Mouse (Mus musculus): ENCODE data around the gene Hmx3. TPM values are rescaled to one million over a fixed set of nuclear protein-coding genes. Genes with fewer than 3 reads are reported as not detected.

The Hmx3 gene
- total RNA-seq (2021) = not detected
- long read RNA-seq, experiment 1 = 0 reads
- long read RNA-seq, experiment 2 = 0 reads

DNA sequence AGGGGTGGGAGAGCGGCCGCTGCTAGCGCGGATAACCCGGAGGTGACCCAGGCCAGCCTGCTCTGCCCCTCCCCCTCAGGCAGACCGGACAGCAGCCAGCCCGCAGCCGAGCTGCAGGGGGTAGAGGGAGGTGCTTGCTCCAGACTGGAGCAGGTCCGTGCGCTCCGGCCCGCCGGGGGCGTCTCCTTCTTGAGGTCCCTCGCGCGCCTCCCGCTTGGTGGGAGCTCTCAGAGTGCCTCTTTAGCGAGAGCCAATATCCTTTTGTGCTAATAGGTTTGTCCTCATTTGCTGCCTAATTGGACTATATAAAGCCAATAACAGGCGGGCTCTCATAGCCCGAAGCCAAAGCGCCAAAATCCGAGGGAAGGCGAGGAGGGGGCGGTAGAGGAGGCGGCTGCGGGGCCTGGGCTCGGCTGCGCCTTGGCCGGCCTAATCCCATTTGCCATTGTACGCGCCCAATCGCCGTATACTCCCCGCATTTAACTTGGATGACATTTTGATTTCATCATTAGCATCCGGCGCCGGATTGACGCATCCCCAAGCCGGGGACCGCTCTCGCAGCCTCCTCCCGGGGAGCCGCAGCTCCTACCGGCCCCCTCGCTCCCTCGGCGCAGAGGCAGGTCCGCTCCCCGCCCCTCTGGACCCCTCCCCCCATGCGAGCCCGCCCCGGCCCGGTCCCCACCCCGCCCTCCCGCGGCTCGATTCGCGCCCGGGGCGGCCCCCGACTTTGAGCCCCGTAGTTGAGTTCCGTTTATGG is at the start of gene Hmx3:
Hmx3 (plus strand) TSS at position 753 of the 757 bp plus-strand sequence.
- H3K4me3 ChIP-seq = peak within 1 kb of the TSS; percentile 62
- H3K27ac ChIP-seq = no peak within 1 kb of the TSS
- TF ChIP-seq CTCF (IDR thresholded peaks at IDR 0.05) = no peak
- DNase-seq = no peak
- intact Hi-C loops (cut with DNase I) = loop anchor here (10.0 kb wide), 1 partner anchor 1013 kb away; no protein-coding TSS in a partner anchor

DNA sequence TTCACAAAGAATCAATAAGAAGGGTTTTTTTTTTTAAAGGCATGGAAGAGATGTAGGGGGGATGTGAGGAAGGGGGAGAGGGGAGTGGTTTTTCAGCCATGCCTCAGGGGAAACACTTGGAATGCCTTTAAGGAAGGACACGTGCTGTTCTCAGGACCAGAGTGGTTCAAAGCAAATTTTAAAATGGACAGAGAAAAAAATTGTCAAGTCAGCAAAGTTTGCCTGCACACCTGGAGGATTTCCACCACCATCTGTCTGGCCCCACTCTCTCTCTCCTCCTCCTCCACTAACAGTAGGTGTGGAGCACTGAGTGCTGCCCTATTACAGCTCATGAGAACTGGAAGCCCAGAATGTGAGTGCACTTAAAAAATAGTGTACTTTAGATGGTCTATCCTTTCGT is 38.9 kb upstream of the Hmx3 start:
- TF ChIP-seq CTCF (IDR thresholded peaks at IDR 0.05) = no peak
- no peak for DNase-seq
- intact Hi-C loops (cut with DNase I) = no loop called here
- no peak overlapping the region for H3K27ac ChIP-seq
- no peak overlapping the region for H3K4me3 ChIP-seq

DNA sequence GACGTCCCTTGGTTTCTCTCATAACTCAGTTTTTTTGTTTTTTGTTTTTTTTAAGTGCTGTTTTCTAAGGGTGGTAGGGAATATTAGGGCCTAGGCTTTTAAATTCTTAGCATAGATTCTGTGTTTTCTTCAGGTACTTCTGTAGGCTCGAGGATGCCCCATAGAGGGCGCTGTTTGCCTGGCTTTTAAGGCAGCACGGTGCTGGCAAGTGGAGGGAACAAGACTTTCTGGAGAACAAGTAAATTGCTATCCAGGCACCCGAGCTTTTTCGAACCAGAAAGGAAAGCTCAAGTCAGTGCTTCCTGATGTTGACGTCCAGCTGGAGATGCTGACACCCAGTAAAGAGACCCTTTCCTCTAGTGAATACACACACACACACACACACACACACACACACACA is 2.7 kb upstream of the Hmx3 start:
- H3K27ac ChIP-seq = no peak overlapping the region
- H3K4me3 ChIP-seq = no peak overlapping the region
- peak; percentile 86 for DNase-seq
- intact Hi-C loops (cut with DNase I) = loop anchor here (1.0 to 10.0 kb wide), 2 partner anchors 342 to 1015 kb away; no protein-coding TSS in a partner anchor
- peak; percentile 87 for TF ChIP-seq CTCF (IDR thresholded peaks at IDR 0.05)

DNA sequence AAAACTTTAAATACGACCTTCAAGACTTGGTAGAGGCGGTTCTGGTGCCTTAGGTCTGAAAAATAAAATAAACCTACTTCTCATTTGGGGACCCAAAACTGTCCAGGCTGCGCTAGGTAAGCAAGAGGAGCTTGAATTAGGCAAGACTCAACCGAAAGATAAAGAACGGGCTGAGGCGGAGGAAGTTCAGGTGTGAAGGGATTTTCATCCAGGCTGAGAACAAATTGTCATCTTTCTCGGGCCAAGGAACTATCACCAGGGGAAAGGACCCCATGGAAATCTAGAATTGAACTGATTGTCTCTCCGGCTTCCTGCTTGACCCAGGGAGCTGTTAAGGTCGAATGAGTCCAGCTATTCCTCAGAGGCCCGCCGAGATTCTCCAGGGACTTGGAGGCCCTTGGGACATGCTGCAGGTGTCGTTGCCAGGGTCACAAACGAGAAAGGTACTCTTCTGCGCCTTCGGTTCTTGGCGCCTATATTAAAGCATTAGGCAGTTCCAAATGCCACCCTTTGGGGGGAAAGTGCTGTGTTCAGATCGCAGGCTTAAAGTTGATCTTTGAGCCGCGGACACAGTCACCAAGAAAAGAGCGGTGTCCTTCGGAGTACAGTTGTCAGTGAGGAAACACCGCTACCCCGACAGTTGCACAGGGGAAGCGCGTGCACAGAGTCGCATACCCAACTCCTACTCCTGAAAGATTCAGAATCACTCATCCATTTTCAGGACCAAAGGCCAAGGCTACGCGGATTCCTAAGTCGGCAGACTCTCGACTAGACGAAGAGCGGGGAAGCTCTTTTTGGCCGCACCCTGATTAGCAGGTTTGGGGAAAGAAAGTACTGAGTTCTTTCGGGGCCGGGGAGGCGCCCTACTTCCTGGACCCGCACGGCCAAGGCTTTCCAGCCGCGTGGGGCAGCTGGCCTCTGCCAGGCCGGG is 1.2 kb upstream of the Hmx3 start:
- TF ChIP-seq CTCF (IDR thresholded peaks at IDR 0.05) = no peak
- intact Hi-C loops (cut with DNase I) = loop anchor here (10.0 kb wide), 1 partner anchor 1013 kb away; no protein-coding TSS in a partner anchor
- Histone ChIP-seq H3K4me3 (peak overlapping the region; percentile 62), H3K27ac (no peak overlapping the region)
- no peak for DNase-seq

- intact Hi-C loops (cut with DNase I) = loop anchor here (10.0 kb wide), 1 partner anchor 1012 kb away; no protein-coding TSS in a partner anchor
- DNase-seq = peak; percentile 25
- Histone ChIP-seq H3K27ac (no peak overlapping the region), H3K4me3 (peak overlapping the region; percentile 62)
- TF ChIP-seq CTCF (IDR thresholded peaks at IDR 0.05) = no peak
These were observed 380 bp downstream of the Hmx3 start for GRCm38 (mm10) chr7:131542872-131543622.

GRCm38 (mm10) chr7:131543623-131544481 is 1.2 kb downstream of the Hmx3 start:
- no peak for TF ChIP-seq CTCF (IDR thresholded peaks at IDR 0.05)
- peak overlapping the region; percentile 62 for H3K4me3 ChIP-seq
- intact Hi-C loops (cut with DNase I) = loop anchor here (10.0 kb wide), 1 partner anchor 1011 kb away; no protein-coding TSS in a partner anchor
- no peak overlapping the region for H3K27ac ChIP-seq
- no peak for DNase-seq

GRCm38 (mm10) chr7:131544871-131545270 is 2.2 kb downstream of the Hmx3 start:
- DNase-seq = no peak
- Histone ChIP-seq H3K27ac (no peak overlapping the region), H3K4me3 (no peak overlapping the region)
- intact Hi-C loops (cut with DNase I) = loop anchor here (10.0 kb wide), 1 partner anchor 1010 kb away; no protein-coding TSS in a partner anchor
- no peak for TF ChIP-seq CTCF (IDR thresholded peaks at IDR 0.05)

DNA sequence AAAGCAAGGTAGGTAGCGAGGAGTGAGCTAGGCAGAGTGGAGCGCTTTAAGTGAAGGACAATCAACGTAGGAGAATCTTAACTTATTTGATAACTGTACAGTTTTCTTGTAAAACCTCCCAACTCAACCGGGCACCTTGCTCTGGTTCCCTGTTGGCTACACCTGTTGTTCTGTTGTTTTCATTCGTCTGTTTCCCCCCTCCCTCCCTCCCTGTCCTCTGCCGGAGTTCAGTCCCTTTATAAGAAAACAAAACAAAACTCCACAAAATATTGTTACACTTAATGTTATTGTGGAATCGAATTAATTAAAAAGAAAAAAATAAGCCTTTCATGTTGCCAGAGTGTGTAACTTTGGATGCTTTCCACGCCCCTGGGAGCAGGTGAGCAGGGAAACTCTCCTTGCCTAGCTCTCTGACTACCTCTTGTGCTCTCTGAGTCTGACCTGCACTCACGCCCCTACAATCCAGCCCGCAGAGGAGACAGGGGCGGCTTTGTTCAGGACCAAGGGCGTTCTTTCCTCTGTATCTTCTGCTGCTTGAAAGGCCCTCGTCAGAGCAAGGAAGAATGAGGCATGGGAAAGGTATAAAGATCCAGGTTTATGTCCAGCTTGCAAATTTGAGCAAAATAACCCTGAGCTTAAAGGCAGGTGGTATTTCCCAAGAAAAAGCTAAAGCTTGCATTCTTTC is 3.2 kb downstream of the Hmx3 start:
- no peak for TF ChIP-seq CTCF (IDR thresholded peaks at IDR 0.05)
- H3K4me3 ChIP-seq = no peak overlapping the region
- H3K27ac ChIP-seq = no peak overlapping the region
- no peak for DNase-seq
- intact Hi-C loops (cut with DNase I) = loop anchor here (10.0 kb wide), 1 partner anchor 1009 kb away; no protein-coding TSS in a partner anchor

- no peak for DNase-seq
- Histone ChIP-seq H3K4me3 (no peak overlapping the region), H3K27ac (no peak overlapping the region)
- intact Hi-C loops (cut with DNase I) = loop anchor here (10.0 kb wide), 1 partner anchor 1008 kb away; no protein-coding TSS in a partner anchor
- TF ChIP-seq CTCF (IDR thresholded peaks at IDR 0.05) = no peak
These were observed 3.8 kb downstream of the Hmx3 start for GRCm38 (mm10) chr7:131546423-131546822.

DNA sequence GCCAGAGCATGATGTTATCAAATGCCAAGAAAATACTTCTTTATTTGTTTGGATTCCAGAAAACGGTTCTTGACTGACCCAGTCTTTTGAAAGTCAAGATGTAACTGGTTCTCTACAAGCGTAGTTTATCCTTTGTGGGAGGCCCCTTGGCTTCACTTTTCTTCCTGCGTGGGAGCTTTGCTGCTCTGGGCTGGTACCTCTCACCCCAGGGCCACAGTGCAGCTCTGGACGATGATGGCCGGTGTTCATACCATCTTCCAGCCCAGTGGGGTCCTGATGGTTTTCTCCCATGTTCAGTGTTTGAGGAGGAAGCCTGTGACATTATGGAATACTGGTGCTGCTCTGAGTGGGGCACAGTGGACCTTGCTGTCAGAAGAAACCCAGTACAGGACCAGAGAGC is 4.8 kb downstream of the Hmx3 start:
- Histone ChIP-seq H3K4me3 (no peak overlapping the region), H3K27ac (no peak overlapping the region)
- DNase-seq = no peak
- no peak for TF ChIP-seq CTCF (IDR thresholded peaks at IDR 0.05)
- intact Hi-C loops (cut with DNase I) = loop anchor here (10.0 kb wide), 1 partner anchor 1007 kb away; no protein-coding TSS in a partner anchor
